Mouse (Mus musculus): ENCODE results near the gene Lrrc73. TPM values are rescaled to one million over a fixed set of nuclear protein-coding genes. Genes with fewer than 3 reads are reported as not detected.
A peak's percentile ranks its signal among the peaks of the same experiment; 100 is the strongest.

Gene Lrrc73
- polyA plus RNA-seq, 1 experiment from 2014 or later: not detected

- DNase-seq (peak; percentile 94), ATAC-seq (peak; percentile 99)
- Histone ChIP-seq H3K4me3 (ENCODE audit: low read depth, low read length) (peak within 1 kb of the TSS; percentile 77), H3K9me3 (ENCODE audit: low read length) (no peaks in the 10 kb centered on the region), H3K27me3 (ENCODE audit: insufficient read depth, low read length) (no peaks in the 10 kb centered on the region), H3K27ac (ENCODE audit: low read depth) (peak within 1 kb of the TSS; percentile 73), H3K36me3 (replicated peaks; ENCODE audit: insufficient read depth, low read length) (peaks cover 21% of the 10 kb centered on the region), H3K4me1 (ENCODE audit: insufficient read depth) (peaks cover 16% of the 10 kb centered on the region), H3K9ac (replicated peaks) (peak within 1 kb of the TSS; percentile 83), H3K4me2 (ENCODE audit: low read depth, low read length) (peak within 1 kb of the TSS; percentile 89)
- under 1% methylated on average over 37 of the region's 37 CpGs for WGBS (ENCODE audit: insufficient replicate concordance)
- TF ChIP-seq CTCF (IDR thresholded peaks at IDR 0.05; ENCODE audit: low read depth) (no peak), EP300 (IDR thresholded peaks at IDR 0.05; ENCODE audit: low read depth) (no peak)
Measured at GRCm38 (mm10) chr17:46282483-46283123, 29.3 kb downstream of the Lrrc73 start, which contains the start of gene Tjap1. TSS of gene Tjap1 (minus strand) at chr17:46283026.

- 24% methylated on average over 9 of the region's 9 CpGs for WGBS (ENCODE audit: insufficient replicate concordance)
- Histone ChIP-seq H3K4me3 (ENCODE audit: low read depth, low read length) (peak overlapping the region; percentile 77), H3K27me3 (ENCODE audit: insufficient read depth, low read length) (no peaks in the 10 kb centered on the region), H3K4me1 (ENCODE audit: insufficient read depth) (peaks cover 16% of the 10 kb centered on the region), H3K36me3 (replicated peaks; ENCODE audit: insufficient read depth, low read length) (peaks cover 18% of the 10 kb centered on the region), H3K27ac (ENCODE audit: low read depth) (no peak overlapping the region), H3K9me3 (ENCODE audit: low read length) (no peaks in the 10 kb centered on the region), H3K4me2 (ENCODE audit: low read depth, low read length) (peak overlapping the region; percentile 89), H3K9ac (replicated peaks) (peak overlapping the region; percentile 83; the same call in 1 of the 2 replicates)
- DNase-seq: no peak
- TF ChIP-seq CTCF (IDR thresholded peaks at IDR 0.05; ENCODE audit: low read depth) (no peak), EP300 (IDR thresholded peaks at IDR 0.05; ENCODE audit: low read depth) (no peak)
- no peak; the same call in 1 of the 2 replicates for ATAC-seq
Measured at GRCm38 (mm10) chr17:46283140-46283539, 29.8 kb downstream of the Lrrc73 start.

GRCm38 (mm10) chr17:46283911-46284310, 30.6 kb downstream of the Lrrc73 start:
- H3K27ac ChIP-seq (ENCODE audit: low read depth): no peak overlapping the region
- H3K36me3 ChIP-seq (replicated peaks; ENCODE audit: insufficient read depth, low read length): peaks cover 11% of the 10 kb centered on the region; the same call in 1 of the 2 replicates
- TF ChIP-seq CTCF (IDR thresholded peaks at IDR 0.05; ENCODE audit: low read depth) (no peak), EP300 (IDR thresholded peaks at IDR 0.05; ENCODE audit: low read depth) (no peak)
- H3K4me2 ChIP-seq (ENCODE audit: low read depth, low read length): no peak overlapping the region
- WGBS (ENCODE audit: insufficient replicate concordance): 73% methylated on average over 8 of the region's 8 CpGs
- ATAC-seq: no peak
- peaks cover 16% of the 10 kb centered on the region for H3K4me1 ChIP-seq (ENCODE audit: insufficient read depth)
- no peaks in the 10 kb centered on the region for H3K9me3 ChIP-seq (ENCODE audit: low read length)
- no peaks in the 10 kb centered on the region for H3K27me3 ChIP-seq (ENCODE audit: insufficient read depth, low read length)
- no peak overlapping the region for H3K9ac ChIP-seq (replicated peaks)
- no peak overlapping the region for H3K4me3 ChIP-seq (ENCODE audit: low read depth, low read length)
- no peak for DNase-seq

DNA sequence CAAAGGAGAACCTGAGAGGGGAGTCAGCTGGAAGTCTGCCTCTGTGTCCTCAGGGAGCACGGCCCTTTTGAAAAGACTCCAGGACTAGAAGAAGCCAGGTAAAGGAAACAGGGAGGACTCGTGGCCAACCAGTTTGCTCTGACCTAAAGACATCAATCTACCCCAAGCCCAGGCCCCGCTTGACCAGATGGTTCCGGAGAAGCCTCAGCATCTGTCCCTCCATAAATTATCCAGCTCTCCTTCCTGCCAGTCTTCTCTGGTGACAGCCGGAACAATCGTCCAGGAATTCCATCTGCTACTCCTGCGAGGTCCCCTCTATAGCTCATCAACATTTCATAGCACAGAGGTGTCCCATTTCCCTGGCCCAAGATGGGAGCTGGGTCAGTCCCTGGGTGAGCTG, 31.3 kb downstream of the Lrrc73 start:
- Histone ChIP-seq H3K9ac (replicated peaks) (no peak overlapping the region), H3K36me3 (replicated peaks; ENCODE audit: insufficient read depth, low read length) (peaks cover 6% of the 10 kb centered on the region; the same call in 1 of the 2 replicates), H3K4me3 (ENCODE audit: low read depth, low read length) (no peak overlapping the region), H3K9me3 (ENCODE audit: low read length) (no peaks in the 10 kb centered on the region), H3K27me3 (ENCODE audit: insufficient read depth, low read length) (no peaks in the 10 kb centered on the region), H3K4me2 (ENCODE audit: low read depth, low read length) (no peak overlapping the region), H3K4me1 (ENCODE audit: insufficient read depth) (peaks cover 16% of the 10 kb centered on the region), H3K27ac (ENCODE audit: low read depth) (no peak overlapping the region)
- no peak for DNase-seq
- TF ChIP-seq EP300 (IDR thresholded peaks at IDR 0.05; ENCODE audit: low read depth) (no peak), CTCF (IDR thresholded peaks at IDR 0.05; ENCODE audit: low read depth) (no peak)
- 56% methylated on average over 7 of the region's 7 CpGs for WGBS (ENCODE audit: insufficient replicate concordance)
- ATAC-seq: no peak

GRCm38 (mm10) chr17:46285407-46285806, 32.1 kb downstream of the Lrrc73 start:
- Histone ChIP-seq H3K4me3 (ENCODE audit: low read depth, low read length) (no peak overlapping the region), H3K4me2 (ENCODE audit: low read depth, low read length) (no peak overlapping the region), H3K4me1 (ENCODE audit: insufficient read depth) (peaks cover 16% of the 10 kb centered on the region), H3K9ac (replicated peaks) (no peak overlapping the region), H3K9me3 (ENCODE audit: low read length) (no peaks in the 10 kb centered on the region), H3K27ac (ENCODE audit: low read depth) (no peak overlapping the region), H3K36me3 (replicated peaks; ENCODE audit: insufficient read depth, low read length) (peaks cover 1% of the 10 kb centered on the region; the same call in 1 of the 2 replicates), H3K27me3 (ENCODE audit: insufficient read depth, low read length) (no peaks in the 10 kb centered on the region)
- ATAC-seq (no peak), DNase-seq (no peak)
- WGBS (ENCODE audit: insufficient replicate concordance): 48% methylated on average over 6 of the region's 6 CpGs
- no peak for TF ChIP-seq EP300 (IDR thresholded peaks at IDR 0.05; ENCODE audit: low read depth)
- TF ChIP-seq CTCF (IDR thresholded peaks at IDR 0.05; ENCODE audit: low read depth): no peak

DNA sequence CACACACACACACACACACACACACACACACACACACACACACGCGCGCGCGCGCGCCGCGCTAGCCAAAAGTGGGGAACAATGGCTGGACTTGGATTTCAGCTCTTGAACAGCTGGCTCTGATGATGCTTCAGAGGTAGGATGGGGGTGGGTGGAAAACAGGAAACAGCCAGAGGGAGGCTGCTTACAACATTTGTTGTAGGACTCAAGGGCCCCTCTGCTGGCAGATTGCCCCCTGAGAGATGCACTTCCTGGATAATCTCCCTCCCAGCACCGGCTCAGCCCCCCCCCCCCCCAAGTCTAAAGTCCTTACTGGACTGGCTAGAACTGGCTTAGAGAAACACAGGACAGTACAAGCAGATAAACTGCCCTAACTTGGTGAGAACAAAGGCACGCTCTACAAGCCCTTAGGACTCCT, 34.4 kb downstream of the Lrrc73 start:
- no peaks in the 10 kb centered on the region for H3K36me3 ChIP-seq (replicated peaks; ENCODE audit: insufficient read depth, low read length)
- peaks cover 5% of the 10 kb centered on the region for H3K4me1 ChIP-seq (ENCODE audit: insufficient read depth)
- 54% methylated on average over 11 of the region's 11 CpGs for WGBS (ENCODE audit: insufficient replicate concordance)
- H3K4me3 ChIP-seq (ENCODE audit: low read depth, low read length): no peak overlapping the region
- H3K4me2 ChIP-seq (ENCODE audit: low read depth, low read length): no peak overlapping the region
- H3K9ac ChIP-seq (replicated peaks): no peak overlapping the region
- H3K9me3 ChIP-seq (ENCODE audit: low read length): no peaks in the 10 kb centered on the region
- TF ChIP-seq CTCF (IDR thresholded peaks at IDR 0.05; ENCODE audit: low read depth) (no peak), EP300 (IDR thresholded peaks at IDR 0.05; ENCODE audit: low read depth) (no peak)
- H3K27ac ChIP-seq (ENCODE audit: low read depth): no peak overlapping the region
- ATAC-seq: no peak
- DNase-seq: no peak
- no peaks in the 10 kb centered on the region for H3K27me3 ChIP-seq (ENCODE audit: insufficient read depth, low read length)
